Mouse (Mus musculus) myocyte (in vitro differentiated cells): Measurements from ENCODE around the gene Arl15. TPM values are rescaled to one million over a fixed set of nuclear protein-coding genes. Genes with fewer than 3 reads are reported as not detected.

Source experiments
- H3K27me3 ChIP-seq: one replicate; pipeline ENCODE4 v1.6.1; 2011; ENCODE audit not compliant: control insufficient read depth, insufficient read depth, insufficient read length
- H3K36me3 ChIP-seq: one replicate; pipeline ENCODE4 v1.6.1; 2011; ENCODE audit not compliant: control insufficient read depth, insufficient read depth
- H3K4me2 ChIP-seq: one replicate; pipeline ENCODE4 v1.6.1; 2011; ENCODE audit warnings: low read depth, control low read depth
- H3K4me3 ChIP-seq: one replicate; pipeline ENCODE4 v1.5.1; 2011; ENCODE audit warnings: mild to moderate bottlenecking, control low read depth, moderate library complexity
- H3K79me2 ChIP-seq: one replicate; pipeline ENCODE4 v1.6.1; 2011; ENCODE audit not compliant: control insufficient read depth, insufficient read depth
- H3ac ChIP-seq: one replicate; pipeline ENCODE4 v1.6.1; 2011; ENCODE audit not compliant: control insufficient read depth, insufficient read length
- CEBPB ChIP-seq: IDR thresholded peaks from 2 replicates; pipeline ENCODE4 v1.6.1; 2011; ENCODE audit warnings: mild to moderate bottlenecking, moderate library complexity; ENCODE audit not compliant: poor library complexity, insufficient read depth, severe bottlenecking
- E2F4 ChIP-seq: IDR thresholded peaks from one replicate; pipeline ENCODE4 v1.6.1; 2011; ENCODE audit warnings: mild to moderate bottlenecking, control low read depth, moderate library complexity; ENCODE audit not compliant: insufficient read depth
- MAX ChIP-seq: IDR thresholded peaks from one replicate; pipeline ENCODE4 v1.6.1; 2011; ENCODE audit warnings: low read depth, mild to moderate bottlenecking, control low read depth
- MYOD1 ChIP-seq, 3 experiments: IDR thresholded peaks; one replicate each; pipeline ENCODE4 v1.6.1; 2011; ENCODE audit warnings: control low read depth in 2 of 3, low read depth in 2 of 3, mild to moderate bottlenecking in 2 of 3, moderate library complexity in 1 of 3; ENCODE audit not compliant: insufficient read length in 2 of 3, control insufficient read depth in 1 of 3
- MYOG ChIP-seq, 3 experiments: IDR thresholded peaks; one replicate each; pipeline ENCODE4 v1.6.1; 2011; ENCODE audit warnings: control low read depth in 2 of 3, low read depth in 2 of 3, mild to moderate bottlenecking in 2 of 3; ENCODE audit not compliant: insufficient read length in 2 of 3, control insufficient read depth in 1 of 3, insufficient read depth in 1 of 3
- POLR2A ChIP-seq: IDR thresholded peaks from one replicate; pipeline ENCODE4 v1.6.1; 2011; ENCODE audit warnings: low read depth, mild to moderate bottlenecking, control low read depth, moderate library complexity; ENCODE audit not compliant: insufficient read length
- POLR2AphosphoS2 ChIP-seq: IDR thresholded peaks from one replicate; pipeline ENCODE4 v1.6.1; 2011; ENCODE audit warnings: low read depth, control low read depth; ENCODE audit not compliant: insufficient read length
- REST ChIP-seq: IDR thresholded peaks from one replicate; pipeline ENCODE4 v1.6.1; 2011; ENCODE audit warnings: mild to moderate bottlenecking, control low read depth, moderate library complexity; ENCODE audit not compliant: insufficient read depth, insufficient read length
- SRF ChIP-seq: IDR thresholded peaks from one replicate; pipeline ENCODE4 v1.6.1; 2011; ENCODE audit warnings: low read depth; ENCODE audit not compliant: control insufficient read depth, insufficient read length
- TCF12 ChIP-seq: IDR thresholded peaks from one replicate; pipeline ENCODE4 v1.6.1; 2011; ENCODE audit warnings: mild to moderate bottlenecking, control low read depth; ENCODE audit not compliant: poor library complexity, insufficient read depth, severe bottlenecking
- TCF3 ChIP-seq: IDR thresholded peaks from one replicate; pipeline ENCODE4 v1.6.1; 2011; ENCODE audit warnings: low read depth, control low read depth; ENCODE audit not compliant: insufficient read length
- USF1 ChIP-seq: IDR thresholded peaks from one replicate; pipeline ENCODE4 v1.6.1; 2011; ENCODE audit warnings: low read depth, mild to moderate bottlenecking, control low read depth, moderate library complexity
- polyA plus RNA-seq: library from polyadenylated mRNA; unstranded; fragments of >200 nt; fragmentation: generic; extraction: Trizol; gene quantifications from one replicate; pipeline ENCODE4 v1.2.1, GENCODE M21; 2012; ENCODE audit warnings: missing spikeins

Arl15 gene
- polyA plus RNA-seq, 1 experiment, result 11.1 TPM

DNA sequence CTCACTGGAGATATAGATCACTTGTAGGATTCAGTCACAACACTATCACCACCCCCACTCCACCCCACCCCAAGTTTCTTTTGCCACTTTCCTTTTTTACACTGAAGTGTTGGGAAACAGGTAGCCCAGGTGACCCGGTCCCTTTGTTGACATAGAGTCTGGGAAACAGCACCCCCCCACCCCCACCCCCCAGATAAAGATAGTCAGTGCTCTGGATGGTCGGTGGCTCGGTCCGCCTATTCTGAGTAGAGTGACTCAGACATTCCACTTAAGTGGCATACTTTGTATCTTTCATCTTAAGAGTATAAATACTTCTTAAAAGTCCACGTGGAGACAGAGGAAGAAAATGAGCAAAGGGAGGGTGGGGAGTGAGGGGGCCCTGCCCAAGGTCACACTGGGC lies 292.0 kb downstream of the Arl15 start:
- no peak overlapping the region for H3K4me3 ChIP-seq
- no peaks in the 10 kb centered on the region for H3K36me3 ChIP-seq
- TF ChIP-seq SRF, result no peak
- TF ChIP-seq MYOG (IDR thresholded peaks at IDR 0.05; ENCODE audit: control insufficient read depth in 1 of 3, insufficient read depth in 1 of 3, insufficient read length in 2 of 3, low read depth in 2 of 3), result no peak
- no peak for TF ChIP-seq REST
- TF ChIP-seq TCF12, result no peak
- no peak for TF ChIP-seq POLR2AphosphoS2
- TF ChIP-seq MAX, result no peak
- no peak for TF ChIP-seq POLR2A
- TF ChIP-seq E2F4, result no peak
- no peak overlapping the region for H3K4me2 ChIP-seq
- H3ac ChIP-seq, result no peak overlapping the region
- no peaks in the 10 kb centered on the region for H3K79me2 ChIP-seq
- H3K27me3 ChIP-seq, result no peaks in the 10 kb centered on the region

DNA sequence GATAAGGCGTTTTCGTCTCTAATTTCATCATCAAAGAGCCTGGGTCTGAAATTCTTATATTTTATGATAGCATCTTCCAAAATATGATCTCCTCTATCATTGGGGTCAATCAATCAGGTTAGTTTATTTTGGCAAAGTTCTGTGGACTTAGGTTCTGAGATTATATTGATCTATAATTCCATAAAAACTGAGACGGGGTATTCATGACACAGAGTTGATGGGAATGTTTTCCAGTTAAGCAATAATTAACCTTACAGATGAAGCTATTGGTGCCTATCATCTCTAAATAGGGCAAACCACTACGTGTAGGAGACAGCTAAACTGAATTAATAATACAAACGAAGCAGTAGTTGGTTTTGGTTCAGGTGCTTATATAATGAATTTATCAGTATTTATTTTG lies 292.5 kb downstream of the Arl15 start:
- Histone ChIP-seq H3ac (no peak overlapping the region), H3K79me2 (no peaks in the 10 kb centered on the region), H3K4me2 (no peak overlapping the region), H3K36me3 (no peaks in the 10 kb centered on the region), H3K27me3 (no peaks in the 10 kb centered on the region), H3K4me3 (no peak overlapping the region)
- TF ChIP-seq CEBPB (no peak), SRF (no peak), MYOG (IDR thresholded peaks at IDR 0.05; ENCODE audit: control insufficient read depth in 1 of 3, insufficient read depth in 1 of 3, insufficient read length in 2 of 3, low read depth in 2 of 3) (no peak)

DNA sequence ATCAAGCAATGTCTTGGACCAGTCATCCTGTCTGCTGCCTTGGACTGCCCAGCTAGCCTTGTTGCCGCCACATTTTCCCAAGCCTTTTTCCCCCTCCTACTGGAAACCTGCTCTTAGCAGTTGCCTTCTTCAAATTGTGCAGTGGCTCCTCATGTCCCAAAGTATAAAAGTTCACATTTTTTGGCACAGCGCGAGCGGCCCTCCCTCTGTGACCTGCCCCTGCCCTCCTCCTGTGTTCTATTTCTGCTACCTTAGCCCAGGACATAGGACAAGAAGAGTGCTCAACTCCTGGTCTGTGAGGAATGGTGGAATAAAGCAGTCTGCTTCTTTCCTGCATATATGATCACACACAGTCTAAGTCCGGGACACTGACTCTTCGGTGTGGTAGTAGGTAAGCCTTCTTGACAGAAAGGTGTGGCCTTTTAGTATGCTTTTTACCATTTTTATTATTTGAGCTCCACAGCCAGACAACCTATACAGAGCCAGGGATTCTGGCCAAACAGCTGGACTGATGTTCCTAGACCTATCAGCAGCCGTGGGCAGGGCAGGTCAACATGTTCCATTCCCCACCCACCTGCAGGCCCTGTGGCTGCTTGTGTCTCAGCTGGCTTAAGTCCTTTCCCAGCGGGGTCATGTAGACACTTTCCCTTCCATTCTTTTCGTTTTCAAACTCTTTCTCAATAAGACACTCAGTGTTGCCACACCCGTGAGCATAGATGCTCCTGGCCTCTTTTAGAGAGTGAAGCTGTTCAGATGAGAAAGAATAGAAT lies 293.6 kb downstream of the Arl15 start:
- H3K4me3 ChIP-seq, result no peak overlapping the region
- TF ChIP-seq TCF12 (no peak), MYOD1 (IDR thresholded peaks at IDR 0.05; ENCODE audit: control insufficient read depth in 1 of 3, insufficient read length in 2 of 3, low read depth in 2 of 3) (no peak), POLR2A (no peak), MAX (no peak), USF1 (no peak), E2F4 (no peak), POLR2AphosphoS2 (no peak), MYOG (IDR thresholded peaks at IDR 0.05; ENCODE audit: control insufficient read depth in 1 of 3, insufficient read depth in 1 of 3, insufficient read length in 2 of 3, low read depth in 2 of 3) (no peak), SRF (no peak), REST (no peak), TCF3 (no peak), CEBPB (no peak)
- no peaks in the 10 kb centered on the region for H3K79me2 ChIP-seq
- no peaks in the 10 kb centered on the region for H3K36me3 ChIP-seq
- no peaks in the 10 kb centered on the region for H3K27me3 ChIP-seq
- no peak overlapping the region for H3K4me2 ChIP-seq
- H3ac ChIP-seq, result no peak overlapping the region

DNA sequence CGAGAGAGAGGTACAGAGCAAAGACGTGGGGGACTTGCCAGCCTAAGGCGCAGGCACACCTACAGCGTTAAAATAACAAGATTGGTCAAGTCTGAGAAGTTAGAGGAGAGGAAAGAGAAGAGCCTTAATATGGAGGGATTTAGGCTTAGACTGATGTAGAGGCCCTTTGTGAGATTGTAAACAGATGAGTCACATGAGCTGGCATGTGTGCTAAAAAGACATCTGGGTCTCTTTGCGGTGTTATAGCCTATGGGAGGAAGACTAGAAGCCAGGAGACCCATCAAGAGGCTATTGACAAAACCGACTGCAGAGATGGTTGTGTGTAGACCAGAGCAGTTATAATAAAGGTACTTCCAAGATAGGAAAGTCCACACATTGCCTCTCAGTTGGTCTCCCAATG lies 296.5 kb downstream of the Arl15 start:
- TF ChIP-seq POLR2A, result no peak
- no peak for TF ChIP-seq MAX
- no peak for TF ChIP-seq E2F4
- no peak for TF ChIP-seq MYOD1 (IDR thresholded peaks at IDR 0.05; ENCODE audit: control insufficient read depth in 1 of 3, insufficient read length in 2 of 3, low read depth in 2 of 3)
- TF ChIP-seq REST, result no peak
- TF ChIP-seq POLR2AphosphoS2, result no peak
- TF ChIP-seq USF1, result no peak
- no peak overlapping the region for H3K4me2 ChIP-seq

DNA sequence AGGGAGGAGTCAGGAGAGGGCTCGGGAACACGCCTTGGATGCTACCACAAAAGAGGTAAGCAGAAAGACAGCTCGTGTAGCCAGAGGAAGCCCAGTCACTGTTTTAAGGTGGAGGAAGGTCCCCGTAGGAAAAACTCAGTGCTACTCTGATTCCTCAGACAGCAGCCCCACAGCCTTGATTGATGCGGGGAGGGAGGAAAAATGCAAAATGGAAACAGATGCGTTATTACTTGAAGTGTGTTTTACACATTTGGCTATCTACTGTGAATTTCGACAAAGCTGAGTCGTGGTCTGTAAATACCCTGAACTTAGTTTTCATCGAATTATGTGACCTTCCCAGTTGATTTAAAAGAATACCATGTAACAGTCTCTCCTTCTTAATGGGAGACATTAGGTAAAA lies 296.9 kb downstream of the Arl15 start:
- TF ChIP-seq E2F4 (no peak), CEBPB (no peak), POLR2AphosphoS2 (no peak), MAX (no peak), REST (no peak), USF1 (no peak), POLR2A (no peak), MYOG (IDR thresholded peaks at IDR 0.05; ENCODE audit: control insufficient read depth in 1 of 3, insufficient read depth in 1 of 3, insufficient read length in 2 of 3, low read depth in 2 of 3) (no peak), TCF3 (no peak), TCF12 (no peak), MYOD1 (IDR thresholded peaks at IDR 0.05; ENCODE audit: control insufficient read depth in 1 of 3, insufficient read length in 2 of 3, low read depth in 2 of 3) (no peak), SRF (no peak)
- Histone ChIP-seq H3K4me3 (no peak overlapping the region), H3K79me2 (no peaks in the 10 kb centered on the region), H3K36me3 (no peaks in the 10 kb centered on the region), H3ac (no peak overlapping the region), H3K4me2 (no peak overlapping the region), H3K27me3 (no peaks in the 10 kb centered on the region)

More for the DNA sequence above, 296.5 kb downstream of the Arl15 start:
- Histone ChIP-seq H3K27me3 (no peaks in the 10 kb centered on the region), H3K4me3 (no peak overlapping the region), H3K36me3 (no peaks in the 10 kb centered on the region), H3ac (no peak overlapping the region), H3K79me2 (no peaks in the 10 kb centered on the region)
